ENCODE assay signal across 12 mouse cellular contexts in genomic region chr11:57583636-57584277, GRCm38 (mm10).
DNase-seq lines count a peak whose midpoint lies in the region; ATAC-seq and TF ChIP-seq lines count a peak whose summit lies in the region.
"Had no signal": no experiment of that assay in that cellular context is flagged by ENCODE, and none has a peak within 500 bp of the region (broad histone marks: within the 10 kb centered on the region; RNA-seq: fewer than 3 reads in every experiment).

No protein-coding gene starts in this region.

- ATAC-seq in heart, embryonic 12.5 days (ENCODE audit: insufficient number of reproducible peaks, low FRiP score): no peak
- ATAC-seq in forebrain, postnatal 0 days: no peak

- peaks cover 20% of the 10 kb centered on the region for H3K27me3 ChIP-seq in heart, embryonic 12.5 days (replicated peaks)
- H3K27me3 ChIP-seq in forebrain, postnatal 0 days (ENCODE audit: insufficient read depth, low read length): no peaks in the 10 kb centered on the region
- peaks cover 10% of the 10 kb centered on the region; the same call in 1 of the 2 replicates for H3K27me3 ChIP-seq in midbrain, embryonic 10.5 days (ENCODE audit: low read depth, poor library complexity, severe bottlenecking)
- H3K27me3 ChIP-seq: embryonic facial prominence, embryonic 12.5 days had no signal

- no peak overlapping the region for H3K9ac ChIP-seq in heart, embryonic 12.5 days
- peak overlapping the region; percentile 42; the same call in 1 of the 2 replicates for H3K9ac ChIP-seq in ES-E14 (ENCODE audit: insufficient read depth, low read depth, low read length, poor library complexity, severe bottlenecking)
- no peak overlapping the region for H3K9ac ChIP-seq in forebrain, postnatal 0 days
- H3K9ac ChIP-seq: embryonic facial prominence, embryonic 12.5 days had no signal

- peak overlapping the region; percentile 41 for H3K4me2 ChIP-seq in heart, embryonic 12.5 days
- H3K4me2 ChIP-seq in forebrain, postnatal 0 days (ENCODE audit: low read depth): no peak overlapping the region
- H3K4me2 ChIP-seq: embryonic facial prominence, embryonic 12.5 days had no signal

- no peak for TF ChIP-seq CTCF in forebrain, postnatal 0 days (IDR thresholded peaks at IDR 0.05; ENCODE audit: low read depth)

- in situ Hi-C loops in ES-E14 (cut with MboI; ENCODE audit: low sequenced_read_pairs in 2 of 2, unreplicated experiment in 2 of 2): no loop called here

- intact Hi-C loops in left cerebral cortex, postnatal 36 days (cut with DNase I): no loop called here

- no peak overlapping the region for H3K4me3 ChIP-seq in heart, embryonic 12.5 days
- H3K4me3 ChIP-seq in ES-E14 (ENCODE audit: insufficient read depth in 1 of 2, low read depth in 1 of 2, low read length in 2 of 2, poor library complexity in 1 of 2, severe bottlenecking in 1 of 2): no peak overlapping the region
- no peak overlapping the region for H3K4me3 ChIP-seq in forebrain, postnatal 0 days (ENCODE audit: low read depth, low read length)
- peak overlapping the region; percentile 27; the same call in 1 of the 2 replicates for H3K4me3 ChIP-seq in midbrain, embryonic 10.5 days
- H3K4me3 ChIP-seq: embryonic facial prominence, embryonic 12.5 days had no signal

- DNase-seq in heart, adult 9 months (ENCODE audit: low spot score in 2 of 2): no peak
- no peak for DNase-seq in ES-E14 (ENCODE audit: low read depth, low spot score)
- DNase-seq in forebrain, postnatal 0 days: no peak
- DNase-seq in midbrain, embryonic 10.5 days (ENCODE audit: low spot score): peak; percentile 29
- no peak for DNase-seq in spleen, adult 12 weeks (ENCODE audit: low spot score)
- no peak for DNase-seq in ovary, adult 18-20 months (ENCODE audit: low spot score)
- no peak for DNase-seq in left cerebral cortex, postnatal 36 days (ENCODE audit: low spot score in 2 of 2)
- DNase-seq: cerebellum, adult 9-11 months; kidney, postnatal 36 days; thymus, adult 2 months had no signal

- WGBS in heart, embryonic 12.5 days: 25% methylated on average over 7 of the region's 7 CpGs
- 11% methylated on average over 7 of the region's 7 CpGs for WGBS in forebrain, postnatal 0 days
- 19% methylated on average over 7 of the region's 7 CpGs for WGBS in midbrain, embryonic 10.5 days

- H3K27ac ChIP-seq in heart, embryonic 12.5 days (ENCODE audit: poor library complexity, severe bottlenecking): no peak overlapping the region
- H3K27ac ChIP-seq in ES-E14 (ENCODE audit: insufficient read depth, low read depth, low read length, poor library complexity, severe bottlenecking): peak overlapping the region; percentile 82
- peak overlapping the region; percentile 45 for H3K27ac ChIP-seq in forebrain, postnatal 0 days (ENCODE audit: low read depth, low read length)
- H3K27ac ChIP-seq in midbrain, embryonic 10.5 days (replicated peaks): peak overlapping the region; percentile 84
- H3K27ac ChIP-seq: embryonic facial prominence, embryonic 12.5 days had no signal

- H3K9me3 ChIP-seq in heart, embryonic 12.5 days (replicated peaks): peaks cover 4% of the 10 kb centered on the region; the same call in 1 of the 2 replicates
- no peaks in the 10 kb centered on the region for H3K9me3 ChIP-seq in ES-E14 (ENCODE audit: control insufficient read depth, insufficient read depth, low read depth, low read length)
- no peaks in the 10 kb centered on the region for H3K9me3 ChIP-seq in forebrain, postnatal 0 days (ENCODE audit: low read length)
- no peaks in the 10 kb centered on the region for H3K9me3 ChIP-seq in midbrain, embryonic 10.5 days (replicated peaks)
- H3K9me3 ChIP-seq: embryonic facial prominence, embryonic 12.5 days had no signal

- H3K36me3 ChIP-seq in heart, embryonic 12.5 days: no peaks in the 10 kb centered on the region
- H3K36me3 ChIP-seq in ES-E14 (ENCODE audit: control insufficient read depth, insufficient read depth, low read length, poor library complexity, severe bottlenecking): no peaks in the 10 kb centered on the region
- H3K36me3 ChIP-seq in forebrain, postnatal 0 days (ENCODE audit: insufficient read depth): no peaks in the 10 kb centered on the region
- no peaks in the 10 kb centered on the region for H3K36me3 ChIP-seq in midbrain, embryonic 10.5 days
- H3K36me3 ChIP-seq: embryonic facial prominence, embryonic 12.5 days had no signal

- peaks cover 15% of the 10 kb centered on the region for H3K4me1 ChIP-seq in heart, embryonic 12.5 days (replicated peaks)
- peaks cover 9 to 11% of the 10 kb centered on the region in 2 experiments; a peak in 2 of 4 replicates for H3K4me1 ChIP-seq in ES-E14 (ENCODE audit: control insufficient read depth in 2 of 2, insufficient read depth in 2 of 2, low read length in 2 of 2, poor library complexity in 1 of 2)
- peaks cover 13% of the 10 kb centered on the region; the same call in 1 of the 2 replicates for H3K4me1 ChIP-seq in forebrain, postnatal 0 days (ENCODE audit: insufficient read depth)
- H3K4me1 ChIP-seq in midbrain, embryonic 10.5 days: peaks cover 39% of the 10 kb centered on the region

TF ChIP-seq in ES-E14, 5 proteins besides CTCF, POLR2A, EP300 and RAD21:
- TF ChIP-seq MAFK (IDR thresholded peaks at IDR 0.05; ENCODE audit: insufficient read depth, low read depth, low read length): no peak
- no peak for TF ChIP-seq ZC3H11A (IDR thresholded peaks at IDR 0.05; ENCODE audit: borderline replicate concordance, low read depth, low read length)
- TF ChIP-seq HCFC1 (IDR thresholded peaks at IDR 0.05; ENCODE audit: borderline replicate concordance, insufficient read depth, low read length): no peak
- no peak for TF ChIP-seq ZNF384 (IDR thresholded peaks at IDR 0.05; ENCODE audit: low read depth, low read length)
- no peak for TF ChIP-seq CHD2 (IDR thresholded peaks at IDR 0.05; ENCODE audit: low read depth, low read length)
